Mouse (Mus musculus): Measurements from ENCODE around the gene Gm3411.
A peak's percentile ranks its signal among the peaks of the same experiment; 100 is the strongest.
"Not testable (repeated sequence)": the region's sequence is repeated elsewhere in the genome, so short reads cannot be mapped to it uniquely, and the experiment has no call there.

The Gm3411 gene

DNA sequence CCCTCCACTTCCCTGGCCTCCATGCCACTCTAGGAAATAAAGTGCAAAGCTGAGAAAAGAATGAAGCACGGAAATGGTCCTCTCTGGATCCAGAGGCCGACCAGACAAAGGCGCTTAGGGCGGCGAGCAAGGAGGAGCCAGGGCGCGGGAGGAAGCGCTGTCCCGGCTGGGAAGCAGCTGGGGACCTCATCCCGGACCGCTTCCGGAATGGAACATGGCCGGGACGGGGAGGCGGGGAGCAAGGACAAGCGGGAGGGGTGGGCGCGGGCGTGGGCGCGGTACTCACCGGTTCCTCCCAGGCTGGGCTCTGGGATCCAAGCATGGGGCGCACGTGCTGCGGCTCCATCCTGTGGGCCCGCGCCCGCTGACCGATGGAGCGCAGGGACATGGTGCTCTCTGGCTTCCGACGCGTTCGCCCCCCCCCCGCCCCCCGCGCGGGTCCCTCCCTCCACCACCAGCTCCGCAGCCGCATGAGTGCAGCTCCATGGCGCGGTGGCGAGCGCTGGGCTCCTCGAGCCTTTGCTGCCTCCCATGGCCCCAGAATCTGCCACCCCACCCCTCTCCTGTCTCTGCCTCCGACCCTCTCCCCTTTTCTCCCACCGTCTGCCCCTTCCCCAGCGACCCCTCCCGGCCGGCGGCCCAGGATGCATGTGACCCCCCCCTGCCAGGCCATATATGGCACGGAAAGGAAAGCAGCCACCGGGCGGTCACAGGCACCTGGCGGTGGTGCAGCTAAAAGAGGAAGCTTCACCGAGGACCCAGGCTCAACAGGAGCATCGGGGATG lies at the start of gene Gm3411:
Gene Gm3411 (minus strand): TSS at position 320 of the 785 bp plus-strand sequence.
- DNase-seq (ENCODE audit: extremely low spot score) = peak; percentile 60

DNA sequence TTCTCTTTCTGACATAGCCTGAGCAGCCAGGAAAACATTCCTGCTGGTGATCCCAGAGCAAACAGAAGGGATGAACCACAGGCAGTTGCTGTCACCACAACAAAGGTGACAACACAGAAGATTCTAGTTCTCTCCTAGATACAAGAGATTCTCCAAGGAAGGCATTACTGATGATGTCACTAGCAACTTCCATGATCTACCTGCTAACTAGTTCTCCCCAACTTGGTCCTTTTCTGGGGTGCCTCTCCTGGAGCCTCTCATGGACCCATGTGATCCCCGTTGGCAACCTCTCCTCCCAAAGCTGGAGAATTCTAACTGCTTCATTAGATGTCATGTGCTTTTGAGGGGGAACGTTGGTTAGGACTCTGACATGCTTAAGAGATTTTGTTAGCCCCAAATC lies 17.7 kb upstream of the Gm3411 start, which contains the start of gene Gm21103:
Gene Gm21103 (minus strand): TSS at position 101 of the 400 bp plus-strand sequence.
- not testable (repeated sequence) for DNase-seq (ENCODE audit: extremely low spot score)

DNA sequence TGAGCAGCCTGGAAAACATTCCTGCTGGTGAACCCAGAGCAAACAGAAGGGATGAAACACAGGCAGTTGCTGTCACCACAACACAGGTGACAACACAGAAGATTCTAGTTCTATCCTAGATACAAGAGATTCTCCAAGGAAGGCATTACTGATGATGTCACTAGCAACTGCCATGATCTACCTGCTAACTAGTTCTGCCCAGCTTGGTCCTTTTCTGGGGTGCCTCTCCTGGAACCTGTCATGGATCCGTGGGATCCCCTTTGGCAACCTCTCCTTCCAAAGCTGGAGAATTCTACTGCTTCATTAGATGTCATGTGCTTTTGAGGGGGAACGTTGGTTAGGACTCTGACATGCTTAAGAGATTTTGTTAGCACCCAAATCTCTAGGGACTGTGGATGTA lies 67.9 kb downstream of the Gm3411 start, which contains the start of gene Gm21560:
Gene Gm21560 (minus strand): TSS at position 101 of the 400 bp plus-strand sequence.
- DNase-seq (ENCODE audit: extremely low spot score) = not testable (repeated sequence)
